Mouse (Mus musculus): Measurements from ENCODE around the gene Hgd. TPM values are rescaled to one million over a fixed set of nuclear protein-coding genes. Genes with fewer than 3 reads are reported as not detected.

Gene Hgd
- polyA plus RNA-seq (2017; shearing (Covaris generic)): not detected

GRCm38 (mm10) chr16:37579994-37580393, at the start of gene Hgd:
Hgd (plus strand) TSS chr16:37580153.

GRCm38 (mm10) chr16:37539611-37540580, 40.1 kb upstream of the Hgd start, which contains the start of the genes Gtf2e1 and Rabl3:
Gtf2e1 (minus strand) TSS chr16:37539789.
Rabl3 (plus strand) TSS chr16:37539885.

GRCm38 (mm10) chr16:37653731-37654657, 74.0 kb downstream of the Hgd start, which contains the start of gene Ndufb4:
Ndufb4 (minus strand) TSS chr16:37654453.

Other genes starting within 250 kb of the Hgd start
- gene Stxbp5l, start 195.2 kb upstream of the Hgd start, polyA plus RNA-seq (2017; shearing (Covaris generic)): not detected
- 12.3 TPM for gene Gtf2e1, start 40.4 kb upstream of the Hgd start, polyA plus RNA-seq (2017; shearing (Covaris generic))
- 9.8 TPM for gene Rabl3, start 40.3 kb upstream of the Hgd start, polyA plus RNA-seq (2017; shearing (Covaris generic))
- 28.7 TPM for gene Ndufb4, start 74.3 kb downstream of the Hgd start, polyA plus RNA-seq (2017; shearing (Covaris generic))
- not detected for gene Fstl1, start 196.7 kb downstream of the Hgd start, polyA plus RNA-seq (2017; shearing (Covaris generic))